Mouse (Mus musculus) megakaryocyte, embryonic 14.5 days (primary cell): Measurements from ENCODE around the gene Gcnt4. TPM values are rescaled to one million over a fixed set of nuclear protein-coding genes. Genes with fewer than 3 reads are reported as not detected.
"Not testable (repeated sequence)": the region's sequence is repeated elsewhere in the genome, so short reads cannot be mapped to it uniquely, and the experiment has no call there.

Source experiments
- H3K27me3 ChIP-seq: replicated peaks from 2 replicates; pipeline ENCODE3; 2012; ENCODE audit warnings: inconsistent platforms
- H3K36me3 ChIP-seq: replicated peaks from 2 replicates; pipeline ENCODE3; 2012; ENCODE audit warnings: low read length, inconsistent platforms, mixed read lengths
- H3K4me1 ChIP-seq: 2 replicates; pipeline ENCODE4 v1.6.1; 2012; ENCODE audit warnings: inconsistent platforms
- H3K4me3 ChIP-seq: replicated peaks from 2 replicates; pipeline ENCODE3; 2012; ENCODE audit warnings: moderate library complexity, mild to moderate bottlenecking, inconsistent platforms
- H3K9me3 ChIP-seq: 2 replicates; pipeline ENCODE4 v1.6.1; 2012; ENCODE audit warnings: inconsistent platforms
- FLI1 ChIP-seq: IDR thresholded peaks from 2 replicates; pipeline ENCODE4 v1.6.1; 2012; ENCODE audit warnings: low read length, inconsistent platforms, mixed read lengths
- GATA1 ChIP-seq: IDR thresholded peaks from 3 replicates; pipeline ENCODE4 v1.6.1; 2012; ENCODE audit warnings: mixed read lengths, low read length, inconsistent platforms, borderline replicate concordance
- polyA plus RNA-seq: library from polyadenylated mRNA; stranded (reverse); fragments of >175 nt; gene quantifications from 2 replicates; pipeline ENCODE4 v1.2.3, GENCODE M21; 2012; ENCODE audit warnings: low replicate concordance; ENCODE audit not compliant: insufficient read depth

Gcnt4 gene
- not detected in 2 replicates for polyA plus RNA-seq

DNA sequence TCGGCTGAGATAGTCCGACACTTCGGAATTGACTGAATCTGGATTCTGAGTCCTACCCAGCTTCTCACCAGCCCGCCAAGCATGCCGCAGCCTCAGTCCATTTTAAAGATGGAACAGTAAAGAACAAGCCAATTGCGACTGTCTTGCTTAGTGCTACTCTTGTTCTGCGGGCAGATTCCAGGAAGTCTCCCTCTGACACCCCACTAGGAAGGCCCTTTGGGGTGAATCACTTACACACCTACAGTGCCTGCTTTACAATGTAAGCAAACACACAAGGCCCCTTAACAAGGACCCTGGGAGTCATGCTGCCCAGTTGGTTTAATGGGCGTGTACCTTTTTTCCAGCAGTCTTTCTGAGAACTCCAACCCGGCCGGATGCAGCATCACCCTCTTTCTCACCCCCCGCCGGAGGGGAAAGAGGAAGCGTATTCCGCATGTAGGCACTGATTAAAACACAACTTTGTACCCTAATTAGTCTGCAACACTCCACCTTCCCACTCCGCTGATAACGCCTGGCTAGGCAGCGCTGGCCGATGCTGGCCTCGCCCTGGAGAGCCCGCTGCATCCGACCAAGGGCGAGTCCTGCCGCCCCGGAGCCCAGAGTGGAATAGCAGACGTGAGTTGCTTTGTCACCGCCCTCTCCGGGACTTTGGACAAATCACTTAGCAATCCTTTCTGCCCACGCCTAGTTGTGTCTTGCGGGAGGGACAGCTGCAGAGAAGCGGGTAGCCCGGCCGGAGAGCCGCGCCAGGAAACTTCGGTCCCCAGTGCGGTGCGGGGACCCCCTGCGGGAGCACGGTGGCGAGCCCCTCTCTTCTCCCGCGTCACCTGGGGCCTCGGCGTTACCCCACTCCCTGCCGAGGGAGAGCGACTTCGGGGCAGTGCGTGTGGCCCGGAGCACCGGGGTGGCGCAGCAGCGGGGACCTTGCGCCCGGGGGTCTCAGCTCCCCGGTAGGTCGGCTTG lies at the start of gene Gcnt4:
Gene Gcnt4, plus strand, starts transcription at position 691 of the 963 bp plus-strand sequence.
- H3K9me3 ChIP-seq, result peaks cover 9% of the 10 kb centered on the region
- TF ChIP-seq GATA1, result no peak
- no peak for TF ChIP-seq FLI1
- peaks cover 17% of the 10 kb centered on the region for H3K4me1 ChIP-seq
- H3K4me3 ChIP-seq, result peak within 1 kb of the TSS; percentile 94
- no peaks in the 10 kb centered on the region for H3K36me3 ChIP-seq
- H3K27me3 ChIP-seq, result peaks cover 68% of the 10 kb centered on the region

DNA sequence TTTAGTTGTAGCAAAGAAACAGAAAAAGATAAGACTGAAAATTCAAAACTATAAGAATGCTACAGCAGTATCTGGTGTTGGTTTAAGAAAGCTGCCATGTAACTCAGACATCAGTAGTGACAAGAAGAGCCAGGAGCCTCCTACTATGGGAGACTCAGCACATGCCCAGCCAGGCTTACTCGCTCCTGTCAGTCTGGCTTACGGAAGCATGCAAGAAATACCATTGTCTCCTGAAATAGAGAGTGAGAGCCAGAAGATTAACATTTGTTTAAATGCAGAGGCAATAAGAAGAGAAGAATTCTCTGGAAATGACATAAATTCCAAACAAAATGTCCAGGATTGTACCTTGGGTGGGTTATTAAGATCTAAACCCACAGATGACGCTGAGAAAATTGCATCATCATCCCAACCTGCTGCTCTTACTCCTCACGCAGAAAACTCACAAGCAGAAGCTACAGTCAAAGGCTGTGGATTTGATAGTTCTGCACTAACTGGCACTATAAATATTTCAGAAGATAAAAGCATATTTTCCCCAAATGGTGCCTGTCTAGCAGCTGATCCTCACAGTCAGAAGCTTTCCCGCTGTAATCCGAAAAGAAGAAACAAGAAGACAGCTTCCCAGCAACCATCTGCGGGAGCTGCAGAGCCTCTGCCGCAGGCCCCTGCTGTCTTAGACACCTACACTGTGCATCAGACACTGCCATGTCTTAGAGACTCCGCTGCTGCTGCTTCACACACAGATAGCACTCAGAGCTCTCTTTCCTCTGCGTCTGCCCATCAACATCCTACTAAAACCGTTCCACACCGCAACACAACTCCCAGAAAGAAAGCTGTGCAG lies 46.0 kb upstream of the Gcnt4 start:
- Histone ChIP-seq H3K36me3 (no peaks in the 10 kb centered on the region), H3K9me3 (no peaks in the 10 kb centered on the region), H3K27me3 (no peaks in the 10 kb centered on the region), H3K4me3 (no peak overlapping the region), H3K4me1 (no peaks in the 10 kb centered on the region)
- TF ChIP-seq FLI1 (no peak), GATA1 (no peak)

DNA sequence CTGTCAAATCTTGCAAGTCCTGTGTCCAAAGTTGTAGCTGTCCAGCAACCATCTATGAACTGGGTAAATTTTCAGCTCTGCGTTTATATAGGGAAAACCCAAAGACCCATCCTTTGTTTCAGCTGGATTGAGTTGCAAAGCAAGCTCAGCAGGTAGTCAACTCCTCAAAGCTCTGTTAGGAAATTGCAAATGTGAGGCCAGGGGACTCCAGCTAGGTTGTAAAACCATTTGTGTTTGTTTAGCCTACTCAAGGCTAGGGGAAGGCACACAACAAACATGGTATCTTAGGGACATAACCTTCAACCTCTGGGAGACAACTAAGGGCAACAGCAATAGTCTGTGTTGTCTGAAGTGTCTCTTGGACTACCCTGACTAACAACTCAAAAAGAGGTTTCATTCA lies 40.0 kb upstream of the Gcnt4 start:
- no peaks in the 10 kb centered on the region for H3K36me3 ChIP-seq
- no peaks in the 10 kb centered on the region for H3K4me1 ChIP-seq
- H3K9me3 ChIP-seq, result no peaks in the 10 kb centered on the region
- TF ChIP-seq FLI1 (no peak), GATA1 (no peak)
- no peaks in the 10 kb centered on the region for H3K27me3 ChIP-seq
- H3K4me3 ChIP-seq, result no peak overlapping the region

GRCm38 (mm10) chr13:96889985-96890384 lies 34.5 kb upstream of the Gcnt4 start:
- no peaks in the 10 kb centered on the region for H3K4me1 ChIP-seq
- no peaks in the 10 kb centered on the region for H3K9me3 ChIP-seq
- no peak for TF ChIP-seq GATA1
- no peak for TF ChIP-seq FLI1
- H3K27me3 ChIP-seq, result peaks cover 2% of the 10 kb centered on the region
- no peak overlapping the region for H3K4me3 ChIP-seq
- no peaks in the 10 kb centered on the region for H3K36me3 ChIP-seq

DNA sequence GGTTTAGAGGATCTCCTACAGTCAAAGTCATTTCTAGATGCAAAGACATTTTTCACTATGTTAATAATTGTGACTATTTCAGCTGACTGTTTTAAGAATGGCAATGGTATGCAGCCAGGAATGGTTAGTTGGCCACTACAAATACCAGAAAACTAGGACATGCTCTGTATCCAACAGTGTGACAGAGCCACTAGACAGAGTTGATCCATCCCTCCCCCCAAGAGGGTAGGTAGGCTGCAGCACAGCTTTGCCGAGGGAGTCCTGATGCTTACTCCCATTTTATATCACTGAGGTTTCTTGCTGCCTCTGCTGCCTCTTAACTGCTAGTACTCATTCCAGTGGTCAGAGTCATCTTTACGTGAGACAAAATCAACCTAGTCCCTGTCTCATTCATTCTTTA lies 29.3 kb upstream of the Gcnt4 start:
- H3K4me3 ChIP-seq, result no peak overlapping the region
- no peaks in the 10 kb centered on the region for H3K9me3 ChIP-seq
- no peaks in the 10 kb centered on the region for H3K36me3 ChIP-seq
- H3K27me3 ChIP-seq, result peaks cover 6% of the 10 kb centered on the region
- TF ChIP-seq FLI1 (no peak), GATA1 (no peak)
- no peaks in the 10 kb centered on the region for H3K4me1 ChIP-seq

DNA sequence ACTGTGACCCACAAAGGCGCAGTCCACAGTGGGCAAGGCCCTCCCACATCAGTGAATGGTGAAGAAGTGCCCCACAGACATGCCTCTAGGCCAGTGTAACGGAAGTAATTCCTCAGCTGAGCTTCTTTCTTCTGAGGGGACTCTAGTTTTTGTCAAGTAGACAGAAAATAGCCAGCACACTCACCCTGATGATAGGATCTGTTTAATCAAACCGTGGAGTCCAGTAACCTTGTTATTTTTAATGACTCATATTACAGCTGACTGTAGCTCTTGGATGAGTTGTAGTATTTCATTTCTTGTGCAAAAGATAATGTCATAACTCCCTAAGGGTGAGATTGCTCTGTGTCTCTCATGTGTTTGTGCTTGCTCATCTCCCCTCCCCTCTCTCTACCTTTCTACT lies 17.8 kb upstream of the Gcnt4 start:
- TF ChIP-seq FLI1 (no peak), GATA1 (no peak)
- Histone ChIP-seq H3K4me1 (no peaks in the 10 kb centered on the region), H3K36me3 (no peaks in the 10 kb centered on the region), H3K4me3 (no peak overlapping the region), H3K9me3 (0 out of 2 replicates have a peak, but pooled peaks cover 3% of the 10 kb centered on the region), H3K27me3 (peaks cover 4% of the 10 kb centered on the region)

DNA sequence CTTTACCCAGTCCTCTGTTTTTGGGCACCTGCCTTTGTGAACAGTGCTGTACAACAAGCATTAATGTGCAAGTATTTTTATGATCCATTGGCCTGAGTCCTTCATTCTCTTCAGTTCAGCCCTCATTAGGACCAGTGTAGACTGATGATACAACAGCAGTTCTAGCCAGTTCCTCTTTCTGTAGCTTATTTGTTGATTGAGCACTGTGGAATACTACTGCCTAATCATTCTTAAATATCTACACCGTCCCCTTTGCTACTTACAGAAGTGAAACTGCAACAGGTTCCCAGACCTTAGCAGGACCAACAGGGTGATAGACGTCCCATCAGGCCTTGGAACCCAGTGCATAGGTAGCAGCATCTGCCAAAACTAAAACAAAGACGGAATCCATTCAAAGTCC lies 13.3 kb upstream of the Gcnt4 start:
- TF ChIP-seq FLI1 (no peak), GATA1 (no peak)
- Histone ChIP-seq H3K27me3 (peaks cover 18% of the 10 kb centered on the region), H3K4me3 (no peak overlapping the region), H3K9me3 (0 out of 2 replicates have a peak, but pooled peaks cover 3% of the 10 kb centered on the region), H3K4me1 (no peaks in the 10 kb centered on the region), H3K36me3 (no peaks in the 10 kb centered on the region)

GRCm38 (mm10) chr13:96923134-96923533 lies 1.4 kb upstream of the Gcnt4 start:
- peaks cover 17% of the 10 kb centered on the region for H3K4me1 ChIP-seq
- not testable (repeated sequence) for H3K4me3 ChIP-seq, H3K36me3 ChIP-seq, H3K9me3 ChIP-seq
- peaks cover 67% of the 10 kb centered on the region for H3K27me3 ChIP-seq

DNA sequence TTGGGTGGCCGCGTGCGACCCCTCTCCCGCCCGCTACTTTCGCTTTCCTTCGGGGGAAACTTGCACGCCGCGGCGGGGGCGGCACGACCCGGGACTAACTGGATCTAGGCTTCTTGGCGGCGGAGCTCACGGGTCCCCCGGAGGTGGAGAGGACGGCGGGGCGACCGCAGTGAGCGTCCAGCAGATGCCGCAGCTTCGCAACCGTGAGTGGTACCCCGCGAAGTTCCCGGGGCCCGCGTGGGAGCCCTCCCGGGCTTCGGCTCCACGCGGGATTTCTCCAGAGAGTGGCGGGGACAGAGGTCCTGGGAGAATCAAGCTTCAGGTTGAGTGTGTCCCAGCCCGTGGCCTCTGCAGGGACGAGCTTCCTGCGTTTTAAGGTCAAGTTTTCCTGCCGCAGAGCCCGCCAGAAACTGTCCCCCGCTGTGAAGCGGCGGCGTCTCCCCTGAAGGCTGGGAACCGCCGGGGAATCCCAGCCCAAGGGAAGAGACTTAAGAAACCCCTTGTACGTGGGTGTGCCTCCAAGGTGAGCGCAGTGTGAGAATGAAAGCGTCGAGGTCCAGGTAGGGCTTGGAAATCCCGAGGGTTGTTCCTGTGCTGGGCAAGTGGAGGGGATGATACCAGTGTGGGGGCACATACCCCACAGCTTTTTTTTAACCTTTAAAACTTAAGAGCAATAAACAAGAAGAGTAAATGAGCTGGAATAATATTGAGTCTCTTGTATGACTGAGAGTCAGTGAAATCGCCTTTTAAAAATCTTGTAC lies 676 bp downstream of the Gcnt4 start:
- peak overlapping the region; percentile 94 for H3K4me3 ChIP-seq
- H3K27me3 ChIP-seq, result peaks cover 68% of the 10 kb centered on the region
- peaks cover 17% of the 10 kb centered on the region for H3K4me1 ChIP-seq
- TF ChIP-seq GATA1, result no peak
- TF ChIP-seq FLI1, result no peak
- peaks cover 14% of the 10 kb centered on the region for H3K9me3 ChIP-seq
- H3K36me3 ChIP-seq, result no peaks in the 10 kb centered on the region
